Mouse (Mus musculus) thymus, adult 2 months (tissue): Measurements from ENCODE around the gene Hoxb3.

Experiments used
- CTCF ChIP-seq: fragments of 200-500 bp; IDR thresholded peaks from 2 replicates; pipeline ENCODE4 v1.5.1; 2012; ENCODE audit warnings: mild to moderate bottlenecking, control low read depth, low read length, moderate library complexity, borderline replicate concordance; ENCODE audit not compliant: control insufficient read depth, poor library complexity, insufficient read depth; ENCODE audit errors: extremely low read depth
- POLR2A ChIP-seq: fragments of 200-500 bp; IDR thresholded peaks from 2 replicates; pipeline ENCODE4 v1.6.1; 2012; ENCODE audit warnings: mild to moderate bottlenecking, low read length, control low read depth, moderate library complexity; ENCODE audit not compliant: control insufficient read depth, poor library complexity, insufficient read depth; ENCODE audit errors: extremely low read depth

GRCm38 (mm10) chr11:96299781-96300180, 23.3 kb upstream of the Hoxb3 start:
- TF ChIP-seq CTCF (no peak), POLR2A (no peak)
